Mouse (Mus musculus) C2C12 (cell line): Measurements from ENCODE around the gene Fam181a.

Source experiments
- CEBPB ChIP-seq: IDR thresholded peaks from one replicate; pipeline ENCODE4 v1.6.1; 2011; ENCODE audit warnings: low read depth, mild to moderate bottlenecking, control low read depth, moderate library complexity
- CTCF ChIP-seq: IDR thresholded peaks from one replicate; pipeline ENCODE4 v1.5.1; 2011; ENCODE audit not compliant: control insufficient read depth, insufficient read depth, insufficient read length
- MYOD1 ChIP-seq: IDR thresholded peaks from one replicate; pipeline ENCODE4 v1.6.1; 2011; ENCODE audit warnings: low read depth; ENCODE audit not compliant: control insufficient read depth, insufficient read length
- MYOG ChIP-seq: IDR thresholded peaks from one replicate; pipeline ENCODE4 v1.6.1; 2011; ENCODE audit not compliant: control insufficient read depth, insufficient read length; ENCODE audit errors: extremely low read depth

DNA sequence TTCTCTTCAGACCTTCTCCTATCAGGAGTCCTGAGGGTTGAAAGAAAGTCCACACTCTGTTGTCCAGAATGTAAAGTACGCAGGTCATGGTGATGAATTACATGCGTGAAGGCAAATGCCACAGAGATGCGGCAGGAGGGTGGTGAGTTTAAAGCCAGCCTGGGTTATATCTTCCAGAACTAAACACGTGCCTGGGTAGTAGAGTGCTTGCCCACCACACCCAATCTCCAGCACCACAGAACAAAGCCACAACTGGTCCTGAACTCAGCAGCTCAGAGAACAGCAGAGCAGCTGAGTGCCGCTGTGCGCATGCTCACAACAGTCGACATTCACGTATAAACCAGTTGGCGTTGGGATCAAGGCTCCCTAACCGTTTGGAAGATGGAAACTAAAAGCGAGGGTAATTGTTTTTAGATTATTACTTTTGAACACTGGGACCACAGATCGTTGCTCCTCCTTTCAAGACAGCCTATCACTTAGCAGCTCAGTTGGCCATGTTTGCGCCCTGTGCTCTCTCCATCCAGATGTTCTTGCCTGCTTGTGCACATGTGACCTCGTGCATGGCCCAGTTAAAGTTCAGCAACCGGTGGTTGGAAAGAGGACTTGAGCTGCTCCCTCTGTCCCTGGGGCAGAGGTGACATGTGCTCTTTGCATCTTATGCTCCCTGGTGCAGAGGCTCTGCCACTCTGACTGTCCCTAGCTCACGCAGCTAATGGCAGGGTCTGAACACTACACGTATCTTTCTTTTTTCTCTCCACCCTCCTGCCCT lies 50.9 kb downstream of the Fam181a start:
- no peak for TF ChIP-seq MYOD1
- TF ChIP-seq CTCF, result no peak
- no peak for TF ChIP-seq CEBPB
- TF ChIP-seq MYOG, result no peak
